Mouse (Mus musculus): ENCODE measurements at regions not wholly inside any gene's neighbourhood (a gene's known extent, or its start where the extent isn't known, plus 50 kb on each side); places are given as distances from the start of the nearest gene placed in this dataset.

- no peak for TF ChIP-seq MYOG (IDR thresholded peaks at IDR 0.05; ENCODE audit: control insufficient read depth in 1 of 3, insufficient read depth in 1 of 3, insufficient read length in 2 of 3, low read depth in 2 of 3)
- no peak for TF ChIP-seq REST (IDR thresholded peaks at IDR 0.05; ENCODE audit: insufficient read depth, insufficient read length)
- TF ChIP-seq E2F4 (IDR thresholded peaks at IDR 0.05; ENCODE audit: insufficient read depth), result no peak
Observed at GRCm38 (mm10) chr11:111767012-111767392, 701.0 kb downstream of the Kcnj2 start.
